Mouse (Mus musculus): ENCODE results near the gene 1700028P14Rik. TPM values are rescaled to one million over a fixed set of nuclear protein-coding genes. Genes with fewer than 3 reads are reported as not detected.

1700028P14Rik gene
- polyA plus RNA-seq, 1 experiment from 2014 or later = not detected

GRCm38 (mm10) chr19:23521831-23522230, 130.8 kb downstream of the 1700028P14Rik start:
- no peaks in the 10 kb centered on the region for H3K27me3 ChIP-seq (ENCODE audit: insufficient read depth, low read length)
- no peak overlapping the region for H3K9ac ChIP-seq (replicated peaks)
- H3K36me3 ChIP-seq (replicated peaks; ENCODE audit: insufficient read depth, low read length) = no peaks in the 10 kb centered on the region
- H3K4me3 ChIP-seq (ENCODE audit: low read depth, low read length) = no peak overlapping the region
- no peak overlapping the region for H3K4me2 ChIP-seq (ENCODE audit: low read depth, low read length)
- no peaks in the 10 kb centered on the region for H3K9me3 ChIP-seq (ENCODE audit: low read length)
- ATAC-seq = no peak
- H3K27ac ChIP-seq (ENCODE audit: low read depth) = no peak overlapping the region
- no peaks in the 10 kb centered on the region for H3K4me1 ChIP-seq (ENCODE audit: insufficient read depth)
- DNase-seq = no peak
- TF ChIP-seq EP300 (IDR thresholded peaks at IDR 0.05; ENCODE audit: low read depth) (no peak), CTCF (IDR thresholded peaks at IDR 0.05; ENCODE audit: low read depth) (no peak)
- 77% methylated on average over 4 of the region's 4 CpGs for WGBS (ENCODE audit: insufficient replicate concordance)

GRCm38 (mm10) chr19:23521071-23521470, 131.5 kb downstream of the 1700028P14Rik start:
- Histone ChIP-seq H3K4me3 (ENCODE audit: low read depth, low read length) (no peak overlapping the region), H3K9me3 (ENCODE audit: low read length) (no peaks in the 10 kb centered on the region), H3K9ac (replicated peaks) (no peak overlapping the region), H3K4me2 (ENCODE audit: low read depth, low read length) (no peak overlapping the region), H3K27me3 (ENCODE audit: insufficient read depth, low read length) (no peaks in the 10 kb centered on the region), H3K4me1 (ENCODE audit: insufficient read depth) (no peaks in the 10 kb centered on the region), H3K27ac (ENCODE audit: low read depth) (no peak overlapping the region), H3K36me3 (replicated peaks; ENCODE audit: insufficient read depth, low read length) (no peaks in the 10 kb centered on the region)
- 74% methylated on average over 8 of the region's 8 CpGs for WGBS (ENCODE audit: insufficient replicate concordance)
- TF ChIP-seq CTCF (IDR thresholded peaks at IDR 0.05; ENCODE audit: low read depth) (no peak), EP300 (IDR thresholded peaks at IDR 0.05; ENCODE audit: low read depth) (no peak)
- ATAC-seq (no peak), DNase-seq (no peak)

GRCm38 (mm10) chr19:23520629-23521028, 132.0 kb downstream of the 1700028P14Rik start:
- no peaks in the 10 kb centered on the region for H3K4me1 ChIP-seq (ENCODE audit: insufficient read depth)
- no peak for ATAC-seq
- no peak overlapping the region for H3K4me3 ChIP-seq (ENCODE audit: low read depth, low read length)
- 30% methylated on average over 5 of the region's 5 CpGs for WGBS (ENCODE audit: insufficient replicate concordance)
- DNase-seq = no peak
- no peaks in the 10 kb centered on the region for H3K36me3 ChIP-seq (replicated peaks; ENCODE audit: insufficient read depth, low read length)
- no peak overlapping the region for H3K27ac ChIP-seq (ENCODE audit: low read depth)
- no peak for TF ChIP-seq CTCF (IDR thresholded peaks at IDR 0.05; ENCODE audit: low read depth)
- TF ChIP-seq EP300 (IDR thresholded peaks at IDR 0.05; ENCODE audit: low read depth) = no peak
- H3K27me3 ChIP-seq (ENCODE audit: insufficient read depth, low read length) = no peaks in the 10 kb centered on the region
- H3K9me3 ChIP-seq (ENCODE audit: low read length) = no peaks in the 10 kb centered on the region
- no peak overlapping the region for H3K4me2 ChIP-seq (ENCODE audit: low read depth, low read length)
- no peak overlapping the region for H3K9ac ChIP-seq (replicated peaks)

- Histone ChIP-seq H3K4me3 (ENCODE audit: low read depth, low read length) (no peak overlapping the region), H3K27ac (ENCODE audit: low read depth) (no peak overlapping the region), H3K27me3 (ENCODE audit: insufficient read depth, low read length) (no peaks in the 10 kb centered on the region), H3K36me3 (replicated peaks; ENCODE audit: insufficient read depth, low read length) (no peaks in the 10 kb centered on the region), H3K9me3 (ENCODE audit: low read length) (no peaks in the 10 kb centered on the region), H3K4me2 (ENCODE audit: low read depth, low read length) (no peak overlapping the region), H3K9ac (replicated peaks) (no peak overlapping the region), H3K4me1 (ENCODE audit: insufficient read depth) (no peaks in the 10 kb centered on the region)
- ATAC-seq (no peak), DNase-seq (no peak)
- 83% methylated on average over 5 of the region's 5 CpGs for WGBS (ENCODE audit: insufficient replicate concordance)
- no peak for TF ChIP-seq CTCF (IDR thresholded peaks at IDR 0.05; ENCODE audit: low read depth)
- no peak for TF ChIP-seq EP300 (IDR thresholded peaks at IDR 0.05; ENCODE audit: low read depth)
Measured at GRCm38 (mm10) chr19:23518477-23518876, 134.1 kb downstream of the 1700028P14Rik start.

- Histone ChIP-seq H3K4me3 (ENCODE audit: low read depth, low read length) (no peak overlapping the region), H3K4me2 (ENCODE audit: low read depth, low read length) (no peak overlapping the region), H3K9me3 (ENCODE audit: low read length) (no peaks in the 10 kb centered on the region), H3K27me3 (ENCODE audit: insufficient read depth, low read length) (no peaks in the 10 kb centered on the region), H3K4me1 (ENCODE audit: insufficient read depth) (no peaks in the 10 kb centered on the region), H3K9ac (replicated peaks) (no peak overlapping the region), H3K36me3 (replicated peaks; ENCODE audit: insufficient read depth, low read length) (no peaks in the 10 kb centered on the region), H3K27ac (ENCODE audit: low read depth) (no peak overlapping the region)
- 34% methylated on average over 2 of the region's 2 CpGs for WGBS (ENCODE audit: insufficient replicate concordance)
- TF ChIP-seq CTCF (IDR thresholded peaks at IDR 0.05; ENCODE audit: low read depth) = peak; percentile 60
- TF ChIP-seq EP300 (IDR thresholded peaks at IDR 0.05; ENCODE audit: low read depth) = no peak
- no peak for DNase-seq
- ATAC-seq = no peak
Measured at GRCm38 (mm10) chr19:23511303-23511702, 141.3 kb downstream of the 1700028P14Rik start.

Other genes with a start within 250 kb of the 1700028P14Rik start
- gene Mamdc2, start 204.4 kb downstream of the 1700028P14Rik start, polyA plus RNA-seq (2015; fragmentation: Nextera tagmentation; extraction: Ambion mirVana) = 0.89 and 0.92 TPM in 2 replicates
- 2.2 and 2.5 TPM in 2 replicates for gene Ptar1, start 34.6 kb upstream of the 1700028P14Rik start, polyA plus RNA-seq (2015; fragmentation: Nextera tagmentation; extraction: Ambion mirVana)
- 0.07 and 0.11 TPM in 2 replicates for gene Apba1, start 106.1 kb upstream of the 1700028P14Rik start, polyA plus RNA-seq (2015; fragmentation: Nextera tagmentation; extraction: Ambion mirVana)